Comparison of ENCODE assay signal across 7 mouse cellular contexts in genomic region chr8:41443556-41443955, GRCm38 (mm10). TPM values are rescaled to one million over a fixed set of nuclear protein-coding genes. Genes with fewer than 3 reads are reported as not detected.
DNase-seq lines count a peak whose midpoint lies in the region; ATAC-seq and TF ChIP-seq lines count a peak whose summit lies in the region.

No protein-coding gene starts in this region.

- DNase-seq in urinary bladder, postnatal 25 days (ENCODE audit: low spot score), result peak; percentile 17
- no peak for DNase-seq in urinary bladder, postnatal 4 days (ENCODE audit: low spot score in 2 of 2)
- DNase-seq in c-Kit-positive CD71-negative TER-119-negative erythroid progenitor cells, embryonic 14.5 days (ENCODE audit: low read depth), result peak; percentile 23
- peak; percentile 85 for DNase-seq in forebrain, postnatal 0 days
- DNase-seq in kidney, postnatal 0 days (ENCODE audit: low spot score), result peak; percentile 78
- peak; percentile 16 for DNase-seq in lung, postnatal 25 days (ENCODE audit: low spot score)
- peak; percentile 21 for DNase-seq in right cerebral cortex, postnatal 25 days

- no peaks in the 10 kb centered on the region for H3K9me3 ChIP-seq in forebrain, postnatal 0 days (ENCODE audit: low read length)
- no peaks in the 10 kb centered on the region for H3K9me3 ChIP-seq in kidney, postnatal 0 days (replicated peaks; ENCODE audit: low read length)

- ATAC-seq in forebrain, postnatal 0 days, result peak; percentile 84
- no peak for ATAC-seq in kidney, postnatal 0 days (replicated peaks; ENCODE audit: low FRiP score, low read depth)

- no peak overlapping the region for H3K4me3 ChIP-seq in forebrain, postnatal 0 days (ENCODE audit: low read depth, low read length)
- no peak overlapping the region for H3K4me3 ChIP-seq in kidney, postnatal 0 days (replicated peaks; ENCODE audit: low read depth, low read length)

- H3K27ac ChIP-seq in forebrain, postnatal 0 days (ENCODE audit: low read depth, low read length), result no peak overlapping the region
- H3K27ac ChIP-seq in kidney, postnatal 0 days, result no peak overlapping the region

- H3K36me3 ChIP-seq in forebrain, postnatal 0 days (ENCODE audit: insufficient read depth), result no peaks in the 10 kb centered on the region
- H3K36me3 ChIP-seq in kidney, postnatal 0 days (ENCODE audit: insufficient read depth, low read length), result no peaks in the 10 kb centered on the region

- WGBS in forebrain, postnatal 0 days, result 2% methylated on average over 4 of the region's 4 CpGs
- WGBS in kidney, postnatal 0 days, result 5% methylated on average over 4 of the region's 4 CpGs

- no peaks in the 10 kb centered on the region for H3K4me1 ChIP-seq in forebrain, postnatal 0 days (ENCODE audit: insufficient read depth)
- H3K4me1 ChIP-seq in kidney, postnatal 0 days (replicated peaks; ENCODE audit: insufficient read depth, low read length), result no peaks in the 10 kb centered on the region

- H3K27me3 ChIP-seq in forebrain, postnatal 0 days (ENCODE audit: insufficient read depth, low read length), result no peaks in the 10 kb centered on the region
- no peaks in the 10 kb centered on the region for H3K27me3 ChIP-seq in kidney, postnatal 0 days (ENCODE audit: insufficient read depth, low read length)

- TF ChIP-seq CTCF in forebrain, postnatal 0 days (IDR thresholded peaks at IDR 0.05; ENCODE audit: low read depth), result peak; percentile 82
- peak; percentile 83 for TF ChIP-seq CTCF in kidney, postnatal 0 days (IDR thresholded peaks at IDR 0.05; ENCODE audit: low read depth)

- H3K9ac ChIP-seq in forebrain, postnatal 0 days, result no peak overlapping the region
- H3K9ac ChIP-seq in kidney, postnatal 0 days (ENCODE audit: low read depth, low read length), result no peak overlapping the region

- H3K4me2 ChIP-seq in forebrain, postnatal 0 days (ENCODE audit: low read depth), result no peak overlapping the region
- no peak overlapping the region for H3K4me2 ChIP-seq in kidney, postnatal 0 days (ENCODE audit: low read length)

RNA-seq across cellular contexts. Expression of gene Frg1, which starts 26.7 kb away (rescaled TPM):
- total RNA-seq in forebrain, postnatal 0 days (2014; rRNA removed), result 29.7 and 30.1 TPM in 2 replicates
- polyA plus RNA-seq in forebrain, postnatal 0 days (2015; fragmentation: Nextera tagmentation; extraction: Ambion mirVana), result 69.6 and 76.6 TPM in 2 replicates
- polyA plus RNA-seq in kidney, postnatal 0 days (2015; fragmentation: Nextera tagmentation; extraction: Ambion mirVana), result 107 and 110 TPM in 2 replicates

Comparison
In these comparisons a context has a peak if more than half of its experiments do, and no peak if none do; other contexts are left out.
1. DNase-seq: peak in urinary bladder, postnatal 25 days (single experiment), c-Kit-positive CD71-negative TER-119-negative erythroid progenitor cells, embryonic 14.5 days (single experiment), forebrain, postnatal 0 days (single experiment), kidney, postnatal 0 days (single experiment), lung, postnatal 25 days (single experiment) and right cerebral cortex, postnatal 25 days (single experiment); none in urinary bladder, postnatal 4 days (0 of 2).